Mouse (Mus musculus) midbrain, embryonic 16.5 days (tissue): ENCODE measurements around the gene Arf3. TPM values are rescaled to one million over a fixed set of nuclear protein-coding genes. Genes with fewer than 3 reads are reported as not detected.

Experiments
- ATAC-seq: fragments of 200-750 bp; cut with Nextera tagmentation; 2 replicates; pipeline ENCODE4 v1.8.0; 2017; ENCODE audit warnings: moderate TSS enrichment
- H3K27ac ChIP-seq: fragments of 300-500 bp; sonication (generic); 2 replicates; pipeline ENCODE4 v1.5.1; 2014; ENCODE audit warnings: mild to moderate bottlenecking, low read length, mixed read lengths
- H3K27me3 ChIP-seq: fragments of 300-500 bp; sonication (generic); 2 replicates; pipeline ENCODE4 v1.6.1; 2014; ENCODE audit warnings: low read depth, low read length, mixed read lengths; ENCODE audit not compliant: control insufficient read depth, insufficient read depth
- H3K36me3 ChIP-seq: fragments of 300-500 bp; sonication (generic); 2 replicates; pipeline ENCODE4 v1.6.1; 2014; ENCODE audit warnings: mild to moderate bottlenecking, low read length, moderate library complexity, mixed read lengths; ENCODE audit not compliant: control insufficient read depth, insufficient read depth
- H3K4me1 ChIP-seq: fragments of 300-500 bp; sonication (generic); 2 replicates; pipeline ENCODE4 v1.6.1; 2014; ENCODE audit warnings: mild to moderate bottlenecking, low read length, mixed read lengths; ENCODE audit not compliant: control insufficient read depth, insufficient read depth
- H3K4me2 ChIP-seq: fragments of 300-500 bp; sonication (generic); 2 replicates; pipeline ENCODE4 v1.6.1; 2014; ENCODE audit warnings: mild to moderate bottlenecking, low read length, mixed read lengths
- H3K4me3 ChIP-seq: fragments of 300-500 bp; sonication (generic); 2 replicates; pipeline ENCODE4 v1.5.1; 2014; ENCODE audit warnings: low read depth, mild to moderate bottlenecking, low read length, moderate library complexity, mixed read lengths
- H3K9ac ChIP-seq: fragments of 300-500 bp; sonication (generic); 2 replicates; pipeline ENCODE4 v1.6.1; 2014; ENCODE audit warnings: low read depth, low read length, mixed read lengths
- H3K9me3 ChIP-seq: fragments of 300-500 bp; sonication (generic); replicated peaks from 2 replicates; pipeline ENCODE4 v1.6.1; 2014; ENCODE audit warnings: mild to moderate bottlenecking, low read length, mixed read lengths; ENCODE audit not compliant: control insufficient read depth, poor library complexity, severe bottlenecking
- WGBS: fragments of 180-500 bp; shearing (Covaris S2); extraction: QIAGEN DNeasy Blood & Tissue Kit; methylation state at CpG from one replicate; pipeline ENCODE4 v1.1.7; 2014; 5-methylcytosine and 5-hydroxymethylcytosine counted together
- polyA plus RNA-seq: library from polyadenylated mRNA; unstranded; fragments of >200 nt; fragmentation: Nextera tagmentation; extraction: Ambion mirVana; gene quantifications from 2 replicates; pipeline ENCODE4 v1.2.1, GENCODE M21; 2015

Arf3 gene
- polyA plus RNA-seq, 1 experiment from 2014 or later: 102 TPM

GRCm38 (mm10) chr15:98781166-98781565 lies 18.2 kb upstream of the Arf3 start:
- WGBS: 27% methylated on average over 6 of the region's 6 CpGs
- Histone ChIP-seq H3K27me3 (peaks cover 55% of the 10 kb centered on the region), H3K27ac (no peak overlapping the region), H3K9ac (no peak overlapping the region), H3K4me1 (peaks cover 11% of the 10 kb centered on the region; the same call in 1 of the 2 replicates), H3K36me3 (no peaks in the 10 kb centered on the region), H3K4me2 (no peak overlapping the region), H3K9me3 (no peaks in the 10 kb centered on the region; the same call in none of the 2 replicates), H3K4me3 (no peak overlapping the region)
- ATAC-seq: no peak

GRCm38 (mm10) chr15:98780573-98780972 lies 17.6 kb upstream of the Arf3 start:
- H3K27ac ChIP-seq: no peak overlapping the region
- H3K27me3 ChIP-seq: peaks cover 61% of the 10 kb centered on the region
- 4% methylated on average over 13 of the region's 13 CpGs for WGBS
- peaks cover 12% of the 10 kb centered on the region; the same call in 1 of the 2 replicates for H3K4me1 ChIP-seq
- no peaks in the 10 kb centered on the region; the same call in 1 of the 2 replicates for H3K9me3 ChIP-seq
- H3K4me3 ChIP-seq: no peak overlapping the region
- no peak overlapping the region for H3K4me2 ChIP-seq
- no peak for ATAC-seq
- H3K9ac ChIP-seq: no peak overlapping the region
- H3K36me3 ChIP-seq: no peaks in the 10 kb centered on the region

- H3K4me1 ChIP-seq: peaks cover 12% of the 10 kb centered on the region; the same call in 1 of the 2 replicates
- H3K27ac ChIP-seq: no peak overlapping the region
- H3K9ac ChIP-seq: no peak overlapping the region
- H3K4me2 ChIP-seq: no peak overlapping the region
- H3K4me3 ChIP-seq: no peak overlapping the region
- WGBS: under 1% methylated on average over 8 of the region's 8 CpGs
- peaks cover 66% of the 10 kb centered on the region for H3K27me3 ChIP-seq
- ATAC-seq: no peak
- H3K9me3 ChIP-seq: no peaks in the 10 kb centered on the region; the same call in 1 of the 2 replicates
- no peaks in the 10 kb centered on the region for H3K36me3 ChIP-seq
Observed at GRCm38 (mm10) chr15:98780075-98780474, 17.1 kb upstream of the Arf3 start.

GRCm38 (mm10) chr15:98778806-98779205 lies 15.8 kb upstream of the Arf3 start:
- H3K27me3 ChIP-seq: peaks cover 77% of the 10 kb centered on the region
- WGBS: 10% methylated on average over 4 of the region's 11 CpGs
- peaks cover 12% of the 10 kb centered on the region; the same call in 1 of the 2 replicates for H3K4me1 ChIP-seq
- no peak for ATAC-seq
- H3K9me3 ChIP-seq: no peaks in the 10 kb centered on the region; the same call in 1 of the 2 replicates
- H3K9ac ChIP-seq: no peak overlapping the region
- no peaks in the 10 kb centered on the region for H3K36me3 ChIP-seq
- no peak overlapping the region for H3K4me2 ChIP-seq
- no peak overlapping the region for H3K4me3 ChIP-seq
- no peak overlapping the region for H3K27ac ChIP-seq

- H3K27ac ChIP-seq: no peak overlapping the region
- peaks cover 81% of the 10 kb centered on the region for H3K27me3 ChIP-seq
- no peak for ATAC-seq
- H3K9ac ChIP-seq: no peak overlapping the region
- H3K36me3 ChIP-seq: no peaks in the 10 kb centered on the region
- 2% methylated on average over 25 of the region's 25 CpGs for WGBS
- peak overlapping the region; percentile 49 for H3K4me2 ChIP-seq
- H3K4me3 ChIP-seq: peak overlapping the region; percentile 17
- H3K9me3 ChIP-seq: no peaks in the 10 kb centered on the region; the same call in 1 of the 2 replicates
- H3K4me1 ChIP-seq: peaks cover 12% of the 10 kb centered on the region; the same call in 1 of the 2 replicates
Observed at GRCm38 (mm10) chr15:98778191-98778770, 15.3 kb upstream of the Arf3 start.

- H3K9ac ChIP-seq: 0 out of 2 replicates have a peak within 1 kb of the TSS, but pooled peaks have one; percentile 2
- H3K9me3 ChIP-seq: no peaks in the 10 kb centered on the region; the same call in 1 of the 2 replicates
- H3K27me3 ChIP-seq: peaks cover 85% of the 10 kb centered on the region
- no peaks in the 10 kb centered on the region for H3K36me3 ChIP-seq
- no peak within 1 kb of the TSS for H3K27ac ChIP-seq
- peaks cover 12% of the 10 kb centered on the region; the same call in 1 of the 2 replicates for H3K4me1 ChIP-seq
- peak within 1 kb of the TSS; percentile 17 for H3K4me3 ChIP-seq
- peak within 1 kb of the TSS; percentile 49 for H3K4me2 ChIP-seq
- under 1% methylated on average over 30 of the region's 33 CpGs for WGBS
- no peak for ATAC-seq
Observed at GRCm38 (mm10) chr15:98777762-98778161, 14.7 kb upstream of the Arf3 start, which contains the start of gene Wnt10b. TSS of gene Wnt10b (minus strand) at chr15:98778150.

GRCm38 (mm10) chr15:98777005-98777616 lies 14.1 kb upstream of the Arf3 start:
- WGBS: 2% methylated on average over 19 of the region's 19 CpGs
- H3K4me1 ChIP-seq: peaks cover 12% of the 10 kb centered on the region; the same call in 1 of the 2 replicates
- no peak overlapping the region for H3K4me3 ChIP-seq
- H3K9me3 ChIP-seq: no peaks in the 10 kb centered on the region; the same call in 1 of the 2 replicates
- H3K27me3 ChIP-seq: peaks cover 86% of the 10 kb centered on the region
- ATAC-seq: no peak
- no peak overlapping the region; the same call in 1 of the 2 replicates for H3K9ac ChIP-seq
- H3K27ac ChIP-seq: no peak overlapping the region
- no peak overlapping the region for H3K4me2 ChIP-seq
- no peaks in the 10 kb centered on the region for H3K36me3 ChIP-seq

GRCm38 (mm10) chr15:98776280-98777004 lies 13.4 kb upstream of the Arf3 start:
- peaks cover 89% of the 10 kb centered on the region for H3K27me3 ChIP-seq
- H3K9ac ChIP-seq: peak overlapping the region; percentile 54
- WGBS: under 1% methylated on average over 61 of the region's 62 CpGs
- no peak overlapping the region for H3K27ac ChIP-seq
- peak overlapping the region; percentile 25 for H3K4me3 ChIP-seq
- H3K4me1 ChIP-seq: peaks cover 12% of the 10 kb centered on the region; the same call in 1 of the 2 replicates
- 0 out of 2 replicates have a peak, but pooled peaks have one; percentile 47 for ATAC-seq
- H3K36me3 ChIP-seq: no peaks in the 10 kb centered on the region
- peak overlapping the region; percentile 41 for H3K4me2 ChIP-seq
- no peaks in the 10 kb centered on the region; the same call in 1 of the 2 replicates for H3K9me3 ChIP-seq
